8 mouse cellular contexts compared by ENCODE assay signal in the genomic region with DNA sequence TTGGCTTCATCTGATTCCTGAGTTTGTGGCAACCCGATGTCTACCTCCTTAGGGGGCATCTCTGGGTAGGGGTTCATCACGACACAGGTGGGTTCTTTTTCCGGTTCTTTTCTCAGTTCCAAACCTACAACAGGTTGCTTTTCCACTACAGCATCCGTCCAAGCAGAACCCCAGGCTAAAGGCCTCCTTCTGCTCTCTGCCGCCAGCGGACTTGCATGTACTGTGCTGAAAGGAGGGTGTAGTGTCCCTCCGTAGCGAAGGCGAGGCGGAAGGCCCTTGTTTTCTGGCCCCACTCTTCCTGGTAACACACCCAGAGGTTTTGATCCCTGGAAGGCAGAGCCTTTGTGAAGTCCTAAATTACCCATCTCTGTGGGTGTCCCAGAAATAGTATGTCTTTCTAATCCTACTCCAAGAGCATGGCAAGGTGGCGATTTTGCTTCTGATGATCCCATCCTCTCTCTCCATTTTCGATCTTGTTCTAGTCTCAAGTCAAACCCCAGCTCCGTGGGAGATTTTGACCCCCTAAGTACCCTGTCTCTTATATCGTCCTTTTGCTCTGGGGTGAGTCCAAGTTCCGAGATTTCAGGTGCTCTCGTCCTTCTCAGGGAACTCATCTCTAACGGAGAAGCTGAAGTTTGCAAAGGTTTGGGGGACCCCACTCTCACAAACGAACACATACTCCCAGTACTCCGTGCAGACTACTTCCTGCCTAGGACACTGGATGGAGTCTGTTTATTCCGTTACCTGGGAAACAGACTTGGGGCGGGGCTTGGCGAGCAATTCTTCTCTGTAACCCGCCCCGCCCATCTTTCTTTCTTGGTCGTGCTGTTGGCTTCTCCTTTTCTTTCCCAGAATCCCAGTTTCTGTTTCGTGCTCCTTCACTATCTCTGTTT. TPM values are rescaled to one million over a fixed set of nuclear protein-coding genes. Genes with fewer than 3 reads are reported as not detected.
A peak's percentile ranks its signal among the peaks of the same experiment; 100 is the strongest.
DNase-seq lines count a peak whose midpoint lies in the region; ATAC-seq and TF ChIP-seq lines count a peak whose summit lies in the region.

A gene (minus strand): TSS at position 719 of the 893 bp plus-strand sequence.

- peak within 1 kb of the TSS; percentile 69 for H3K4me2 ChIP-seq in neural tube, embryonic 14.5 days (ENCODE audit: low read depth, low read length)

- H3K9ac ChIP-seq in ES-E14 (ENCODE audit: insufficient read depth, low read depth, low read length, poor library complexity, severe bottlenecking) = no peak within 1 kb of the TSS
- H3K9ac ChIP-seq in neural tube, embryonic 14.5 days (replicated peaks; ENCODE audit: low read depth, low read length) = peak within 1 kb of the TSS; percentile 8; the same call in 1 of the 2 replicates

- in situ Hi-C loops in ES-E14 (cut with MboI; ENCODE audit: low sequenced_read_pairs in 2 of 2, unreplicated experiment in 2 of 2) = no loop called here

- TF ChIP-seq POLR2A in lung, adult 2 months (IDR thresholded peaks at IDR 0.05; ENCODE audit: borderline replicate concordance, extremely low read depth, low read depth, low read length) = no peak

- no peaks in the 10 kb centered on the region for H3K36me3 ChIP-seq in ES-E14 (ENCODE audit: control insufficient read depth, insufficient read depth, low read length, poor library complexity, severe bottlenecking)
- H3K36me3 ChIP-seq in neural tube, embryonic 14.5 days (ENCODE audit: control insufficient read depth, insufficient read depth, low read length) = no peaks in the 10 kb centered on the region

- H3K27me3 ChIP-seq in neural tube, embryonic 14.5 days (ENCODE audit: control insufficient read depth, insufficient read depth, low read length) = no peaks in the 10 kb centered on the region

- no peak for TF ChIP-seq CTCF in lung, adult 2 months (IDR thresholded peaks at IDR 0.05; ENCODE audit: insufficient read depth, low read length)

- H3K27ac ChIP-seq in ES-E14 (ENCODE audit: insufficient read depth, low read depth, low read length, poor library complexity, severe bottlenecking) = peak within 1 kb of the TSS; percentile 36; the same call in 1 of the 2 replicates
- no peak within 1 kb of the TSS for H3K27ac ChIP-seq in neural tube, embryonic 14.5 days (ENCODE audit: low read depth, low read length)

- WGBS in lung, adult 2 months = 25% methylated on average over 26 of the region's 26 CpGs
- WGBS in neural tube, embryonic 14.5 days = 19% methylated on average over 26 of the region's 26 CpGs

- H3K4me1 ChIP-seq in ES-E14 (ENCODE audit: control insufficient read depth in 2 of 2, insufficient read depth in 2 of 2, low read length in 2 of 2, poor library complexity in 1 of 2) = peaks cover 0 to 4% of the 10 kb centered on the region in 2 experiments; a peak in 2 of 4 replicates
- peaks cover 2% of the 10 kb centered on the region; the same call in 1 of the 2 replicates for H3K4me1 ChIP-seq in lung, adult 2 months (ENCODE audit: control insufficient read depth, insufficient read depth, low read length)
- 0 out of 2 replicates have a peak, but pooled peaks cover 2% of the 10 kb centered on the region for H3K4me1 ChIP-seq in neural tube, embryonic 14.5 days (ENCODE audit: control insufficient read depth, insufficient read depth, low read length)

- peak; percentile 98 for ATAC-seq in neural tube, embryonic 14.5 days (ENCODE audit: low read depth)

- DNase-seq in ES-E14 (ENCODE audit: low read depth, low spot score) = peak; percentile 93
- DNase-seq in cerebellum, adult 18-20 months = peak; percentile 49 to 63
- DNase-seq in forelimb bud, embryonic 11.5 days (ENCODE audit: low read depth, low spot score) = peak; percentile 83
- DNase-seq in heart, postnatal 4 days = peak; percentile 93
- DNase-seq in layer of hippocampus, adult 18-20 months (ENCODE audit: low spot score in 2 of 2) = peak; percentile 21 to 69
- DNase-seq in lung, adult 2 months = peak; percentile 84
- peak; percentile 43 to 62 for DNase-seq in thymus, adult 18-20 months

- H3K9me3 ChIP-seq in ES-E14 (ENCODE audit: control insufficient read depth, insufficient read depth, low read depth, low read length) = 0 out of 2 replicates have a peak, but pooled peaks cover under 1% of the 10 kb centered on the region
- no peaks in the 10 kb centered on the region for H3K9me3 ChIP-seq in neural tube, embryonic 14.5 days (ENCODE audit: control insufficient read depth, low read length)

- peak within 1 kb of the TSS; percentile 29 to 57; a peak in 3 of 4 replicates for H3K4me3 ChIP-seq in ES-E14 (ENCODE audit: insufficient read depth in 1 of 2, low read depth in 1 of 2, low read length in 2 of 2, poor library complexity in 1 of 2, severe bottlenecking in 1 of 2)
- peak within 1 kb of the TSS; percentile 41 for H3K4me3 ChIP-seq in lung, adult 2 months (replicated peaks; ENCODE audit: extremely low read depth, low read depth, low read length)
- peak within 1 kb of the TSS; percentile 32 for H3K4me3 ChIP-seq in neural tube, embryonic 14.5 days (ENCODE audit: low read depth, low read length)

TF ChIP-seq in ES-E14, 5 proteins besides CTCF, POLR2A, EP300 and RAD21:
- TF ChIP-seq HCFC1 (IDR thresholded peaks at IDR 0.05; ENCODE audit: borderline replicate concordance, insufficient read depth, low read length) (no peak), ZNF384 (IDR thresholded peaks at IDR 0.05; ENCODE audit: low read depth, low read length) (no peak), ZC3H11A (IDR thresholded peaks at IDR 0.05; ENCODE audit: borderline replicate concordance, low read depth, low read length) (no peak), CHD2 (IDR thresholded peaks at IDR 0.05; ENCODE audit: low read depth, low read length) (no peak), MAFK (IDR thresholded peaks at IDR 0.05; ENCODE audit: insufficient read depth, low read depth, low read length) (no peak)

RNA-seq across cellular contexts. Expression of the gene that starts here (rescaled TPM):
- 0.40 and 0.85 TPM in 2 replicates for total RNA-seq in ES-E14 (2012; rRNA removed)
- total RNA-seq in heart, postnatal 4 days (2021) = under 1 TPM; 0.26 to 0.38 TPM
- total RNA-seq in layer of hippocampus, adult 18-20 months (2021) = under 1 TPM; 0.25 to 0.62 TPM
- 0.53 and 1.0 TPM in 2 replicates for polyA plus RNA-seq in lung, adult 2 months (2012; rRNA removed)
- 0.64 and 0.77 TPM in 2 replicates for polyA plus RNA-seq in neural tube, embryonic 14.5 days (2014; fragmentation: Nextera tagmentation; extraction: Ambion mirVana)

Comparison
In these comparisons a context has a peak if more than half of its experiments do, and no peak if none do; other contexts are left out.
1. Peak in DNase-seq, H3K4me3 ChIP-seq and H3K27ac ChIP-seq in ES-E14; RNA of the gene not detected or under 1 TPM.
2. Peak in DNase-seq in heart, postnatal 4 days; RNA of the gene not detected or under 1 TPM.
3. Peak in DNase-seq in layer of hippocampus, adult 18-20 months; RNA of the gene not detected or under 1 TPM.
4. Peak in ATAC-seq, H3K4me3 ChIP-seq, H3K9ac ChIP-seq and H3K4me2 ChIP-seq in neural tube, embryonic 14.5 days; RNA of the gene not detected or under 1 TPM.